ENCODE assay signal across 8 mouse cellular contexts in the genomic region with DNA sequence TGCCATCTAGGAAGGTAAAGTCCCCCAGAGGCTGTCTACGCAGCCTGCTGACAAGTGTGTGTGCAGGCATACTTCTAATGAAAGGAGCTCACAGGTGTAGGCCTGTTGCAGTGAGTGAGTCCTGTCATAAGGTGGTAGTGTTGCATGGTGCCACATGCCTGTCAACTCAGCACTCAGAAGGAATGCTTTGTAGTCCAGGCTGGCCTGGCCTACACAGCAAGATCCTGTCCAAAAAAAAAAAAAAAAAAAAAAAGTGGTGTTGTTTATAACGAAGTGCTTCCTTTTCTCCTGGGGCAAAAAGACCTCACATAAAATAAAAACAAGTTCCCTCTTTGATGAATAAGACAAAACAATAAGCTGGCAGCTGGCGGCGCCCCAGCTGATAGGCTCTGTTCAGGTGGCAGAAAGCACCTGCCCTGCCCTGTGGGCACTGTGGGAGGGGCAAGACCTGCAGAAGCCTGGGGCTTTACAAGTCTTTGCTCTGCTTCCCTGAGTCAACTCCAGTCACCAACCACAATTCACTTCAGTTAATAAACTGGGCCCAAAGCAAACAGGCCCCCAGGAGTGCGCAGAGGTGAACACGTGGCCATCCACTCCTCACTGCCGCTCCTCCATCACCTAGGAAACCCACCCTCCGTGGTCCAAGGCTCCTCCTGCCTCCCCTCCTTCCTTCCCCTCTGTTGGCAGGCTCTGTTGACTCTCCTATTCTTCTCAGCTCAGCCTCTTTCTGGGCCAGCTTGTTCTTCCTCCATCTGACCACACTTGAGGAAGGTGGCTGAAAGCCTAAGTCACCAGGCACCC. TPM values are rescaled to one million over a fixed set of nuclear protein-coding genes. Genes with fewer than 3 reads are reported as not detected.
DNase-seq lines count a peak whose midpoint lies in the region; ATAC-seq lines count a peak whose summit lies in the region.

No protein-coding gene starts in this region.

- H3K9ac ChIP-seq in hindbrain, embryonic 14.5 days, result no peak overlapping the region
- H3K9ac ChIP-seq in limb, embryonic 12.5 days (replicated peaks), result no peak overlapping the region

- H3K4me3 ChIP-seq in hindbrain, embryonic 14.5 days (replicated peaks; ENCODE audit: low read length), result no peak overlapping the region
- no peak overlapping the region for H3K4me3 ChIP-seq in limb, embryonic 12.5 days (replicated peaks)

- no peak overlapping the region for H3K4me2 ChIP-seq in hindbrain, embryonic 14.5 days (replicated peaks)
- H3K4me2 ChIP-seq in limb, embryonic 12.5 days, result no peak overlapping the region

- peak; percentile 76 for ATAC-seq in cerebellum, adult (ENCODE audit: insufficient number of reproducible peaks, low FRiP score, low TSS enrichment)
- peak; percentile 62; the same call in 1 of the 2 replicates for ATAC-seq in hindbrain, embryonic 14.5 days (ENCODE audit: low FRiP score)
- peak; percentile 56; the same call in 1 of the 2 replicates for ATAC-seq in limb, embryonic 12.5 days (ENCODE audit: insufficient number of reproducible peaks, insufficient read depth, low FRiP score, low TSS enrichment, low read depth)

- no peaks in the 10 kb centered on the region for H3K9me3 ChIP-seq in hindbrain, embryonic 14.5 days (ENCODE audit: control insufficient read depth, low read length)
- no peaks in the 10 kb centered on the region for H3K9me3 ChIP-seq in limb, embryonic 12.5 days

- no peaks in the 10 kb centered on the region for H3K36me3 ChIP-seq in hindbrain, embryonic 14.5 days (replicated peaks; ENCODE audit: control insufficient read depth, insufficient read depth)
- H3K36me3 ChIP-seq in limb, embryonic 12.5 days, result no peaks in the 10 kb centered on the region

- 0 out of 2 replicates have a peak, but pooled peaks cover 10% of the 10 kb centered on the region for H3K4me1 ChIP-seq in hindbrain, embryonic 14.5 days (replicated peaks; ENCODE audit: control insufficient read depth, insufficient read depth, low read length)
- peaks cover 17% of the 10 kb centered on the region for H3K4me1 ChIP-seq in limb, embryonic 12.5 days (replicated peaks)

- H3K27ac ChIP-seq in hindbrain, embryonic 14.5 days, result no peak overlapping the region
- H3K27ac ChIP-seq in limb, embryonic 12.5 days, result 0 out of 2 replicates have a peak overlapping the region, but pooled peaks have one; percentile 29

- WGBS in hindbrain, embryonic 14.5 days, result 41% methylated on average over 8 of the region's 8 CpGs
- WGBS in limb, embryonic 12.5 days, result 26% methylated on average over 8 of the region's 8 CpGs

- H3K27me3 ChIP-seq in hindbrain, embryonic 14.5 days (ENCODE audit: control insufficient read depth, insufficient read depth, low read length), result no peaks in the 10 kb centered on the region
- no peaks in the 10 kb centered on the region for H3K27me3 ChIP-seq in limb, embryonic 12.5 days

- no peak for DNase-seq in cerebellum, postnatal 4 days (ENCODE audit: low spot score in 2 of 2)
- peak; percentile 70 for DNase-seq in right cerebral cortex, adult 18-20 months
- DNase-seq in right cerebral cortex, postnatal 4 days, result no peak
- peak; percentile 36 for DNase-seq in hindbrain, embryonic 14.5 days (ENCODE audit: low spot score)
- DNase-seq in naive thymus-derived CD4-positive, alpha-beta T cell, adult 2 months (ENCODE audit: low read depth), result peak; percentile 76
- no peak for DNase-seq in adrenal gland, postnatal 25 days

RNA-seq across cellular contexts. Expression of gene Mical2, which starts 12.5 kb away (rescaled TPM):
- polyA plus RNA-seq in hindbrain, embryonic 14.5 days (2014; fragmentation: Nextera tagmentation; extraction: Ambion mirVana), result 3.8 and 4.0 TPM in 2 replicates
- polyA plus RNA-seq in limb, embryonic 12.5 days (2016; fragmentation: Nextera tagmentation; extraction: Ambion mirVana), result 2.4 and 3.2 TPM in 2 replicates
- total RNA-seq in adrenal gland, postnatal 25 days (2021), result 12.3 and 13.9 TPM in 2 replicates

RNA-seq across cellular contexts. Expression of gene Dkk3, which starts 54.3 kb away (rescaled TPM):
- polyA plus RNA-seq in hindbrain, embryonic 14.5 days (2014; fragmentation: Nextera tagmentation; extraction: Ambion mirVana), result 28.3 and 32.0 TPM in 2 replicates
- 13.3 and 14.1 TPM in 2 replicates for polyA plus RNA-seq in limb, embryonic 12.5 days (2016; fragmentation: Nextera tagmentation; extraction: Ambion mirVana)
- total RNA-seq in adrenal gland, postnatal 25 days (2021), result 11.5 and 12.6 TPM in 2 replicates

Comparison
In these comparisons a context has a peak if more than half of its experiments do, and no peak if none do; other contexts are left out.
1. DNase-seq: peak in right cerebral cortex, adult 18-20 months (single experiment), hindbrain, embryonic 14.5 days (single experiment) and naive thymus-derived CD4-positive, alpha-beta T cell, adult 2 months (single experiment); none in cerebellum, postnatal 4 days (0 of 2), right cerebral cortex, postnatal 4 days (single experiment) and adrenal gland, postnatal 25 days (single experiment).
2. Peak in every context shown above with its lines, with median percentiles within 50 percentile points of each other: ATAC-seq.